10 mouse cellular contexts compared by ENCODE assay signal in the genomic region with DNA sequence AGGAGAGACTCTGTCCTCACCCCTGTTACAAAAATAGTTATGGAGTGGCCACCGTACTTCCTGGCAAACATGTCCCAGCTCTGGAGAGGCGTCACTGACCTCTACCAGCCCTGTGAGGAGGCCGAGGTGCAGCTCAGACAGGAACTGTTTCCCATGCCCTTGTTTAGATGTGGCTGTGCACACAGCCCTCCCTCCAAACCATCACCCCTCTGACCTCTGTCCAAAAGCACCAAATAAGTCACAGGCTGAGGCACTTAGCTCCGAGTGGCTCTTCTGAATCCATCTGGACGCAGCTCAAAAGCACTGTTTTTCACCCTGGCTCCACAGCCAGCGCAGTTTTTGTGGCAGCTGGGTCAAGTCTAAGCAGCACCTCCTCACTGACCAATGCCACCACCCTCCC.
DNase-seq lines count a peak whose midpoint lies in the region; ATAC-seq lines count a peak whose summit lies in the region.
"Had no signal": no experiment of that assay in that cellular context is flagged by ENCODE, and none has a peak within 500 bp of the region (broad histone marks: within the 10 kb centered on the region; RNA-seq: fewer than 3 reads in every experiment).

No protein-coding gene starts in this region.

- intact Hi-C loops in gastrocnemius, postnatal 36 days (cut with DNase I) = no loop called here

- peak; percentile 88 for ATAC-seq in heart, embryonic 15.5 days (replicated peaks; ENCODE audit: insufficient number of reproducible peaks, insufficient read depth, low FRiP score, low read depth)
- ATAC-seq: hindbrain, postnatal 0 days had no signal

- no peak overlapping the region for H3K4me2 ChIP-seq in heart, embryonic 15.5 days
- H3K4me2 ChIP-seq: embryonic facial prominence, embryonic 12.5 days had no signal

- H3K36me3 ChIP-seq in heart, embryonic 15.5 days = no peaks in the 10 kb centered on the region
- H3K36me3 ChIP-seq in forebrain, embryonic 10.5 days (replicated peaks) = peaks cover 9% of the 10 kb centered on the region

- H3K9me3 ChIP-seq in heart, embryonic 15.5 days (replicated peaks) = no peaks in the 10 kb centered on the region
- H3K9me3 ChIP-seq in forebrain, embryonic 10.5 days = no peaks in the 10 kb centered on the region
- H3K9me3 ChIP-seq: embryonic facial prominence, embryonic 12.5 days had no signal

- H3K4me3 ChIP-seq in heart, embryonic 15.5 days = no peak overlapping the region
- H3K4me3 ChIP-seq in forebrain, embryonic 10.5 days = no peak overlapping the region
- H3K4me3 ChIP-seq: embryonic facial prominence, embryonic 12.5 days had no signal

- peak overlapping the region; percentile 76 for H3K27ac ChIP-seq in heart, embryonic 15.5 days
- H3K27ac ChIP-seq in forebrain, embryonic 10.5 days = no peak overlapping the region
- H3K27ac ChIP-seq: embryonic facial prominence, embryonic 12.5 days; hindbrain, postnatal 0 days had no signal

- 22% methylated on average over 6 of the region's 6 CpGs for WGBS in heart, embryonic 15.5 days
- WGBS in forebrain, embryonic 10.5 days = 65% methylated on average over 6 of the region's 6 CpGs

- peak; percentile 13 to 20 for DNase-seq in gastrocnemius, adult 8-10 months (ENCODE audit: low spot score in 2 of 2)
- DNase-seq in gastrocnemius, postnatal 36 days = no peak
- peak; percentile 23 to 47 for DNase-seq in kidney, postnatal 4 days
- DNase-seq in lung, postnatal 36 days = peak; percentile 92
- DNase-seq in frontal cortex, postnatal 10 days (ENCODE audit: low spot score in 2 of 2) = no peak
- no peak for DNase-seq in spleen, postnatal 4 days (ENCODE audit: low spot score in 2 of 2)
- DNase-seq in forebrain, embryonic 10.5 days (ENCODE audit: extremely low spot score, low spot score) = no peak

- H3K27me3 ChIP-seq in heart, embryonic 15.5 days = no peaks in the 10 kb centered on the region
- H3K27me3 ChIP-seq in forebrain, embryonic 10.5 days (ENCODE audit: poor library complexity, severe bottlenecking) = no peaks in the 10 kb centered on the region
- H3K27me3 ChIP-seq: embryonic facial prominence, embryonic 12.5 days had no signal

- no peak overlapping the region for H3K9ac ChIP-seq in heart, embryonic 15.5 days
- H3K9ac ChIP-seq: embryonic facial prominence, embryonic 12.5 days had no signal

- H3K4me1 ChIP-seq in heart, embryonic 15.5 days (replicated peaks) = peaks cover 17% of the 10 kb centered on the region
- H3K4me1 ChIP-seq in forebrain, embryonic 10.5 days = peaks cover 9% of the 10 kb centered on the region

Comparison
In these comparisons a context has a peak if more than half of its experiments do, and no peak if none do; other contexts are left out.
1. DNase-seq: peak in gastrocnemius, adult 8-10 months (2 of 2), kidney, postnatal 4 days (2 of 2) and lung, postnatal 36 days (single experiment); none in gastrocnemius, postnatal 36 days (0 of 2), frontal cortex, postnatal 10 days (0 of 2), spleen, postnatal 4 days (0 of 2) and forebrain, embryonic 10.5 days (single experiment).